Mouse (Mus musculus) thymus, adult 2 months (tissue): ENCODE measurements around the gene Papss1.

Experiments used
- CTCF ChIP-seq: fragments of 200-500 bp; IDR thresholded peaks from 2 replicates; pipeline ENCODE4 v1.5.1; 2012; ENCODE audit warnings: mild to moderate bottlenecking, control low read depth, low read length, moderate library complexity, borderline replicate concordance; ENCODE audit not compliant: control insufficient read depth, poor library complexity, insufficient read depth; ENCODE audit errors: extremely low read depth
- POLR2A ChIP-seq: fragments of 200-500 bp; IDR thresholded peaks from 2 replicates; pipeline ENCODE4 v1.6.1; 2012; ENCODE audit warnings: mild to moderate bottlenecking, low read length, control low read depth, moderate library complexity; ENCODE audit not compliant: control insufficient read depth, poor library complexity, insufficient read depth; ENCODE audit errors: extremely low read depth

GRCm38 (mm10) chr3:131593143-131593798 lies 28.7 kb downstream of the Papss1 start:
- TF ChIP-seq CTCF (no peak), POLR2A (no peak)
